Mouse (Mus musculus) forebrain, embryonic 10.5 days (tissue): Measurements from ENCODE around the gene Hpn. TPM values are rescaled to one million over a fixed set of nuclear protein-coding genes. Genes with fewer than 3 reads are reported as not detected.

Experiments
- DNase-seq: peaks from one replicate; pipeline ENCODE4 v3.0.0-alpha.2; 2017; ENCODE audit warnings: low spot score; ENCODE audit errors: extremely low spot score
- H3K27ac ChIP-seq: fragments of 300-500 bp; sonication (generic); 2 replicates; pipeline ENCODE4 v1.5.1; 2016; ENCODE audit warnings: mild to moderate bottlenecking
- H3K27me3 ChIP-seq: fragments of 300-500 bp; sonication (generic); 2 replicates; pipeline ENCODE4 v1.6.1; 2016; ENCODE audit warnings: mild to moderate bottlenecking; ENCODE audit not compliant: poor library complexity, severe bottlenecking
- H3K36me3 ChIP-seq: fragments of 300-500 bp; sonication (generic); replicated peaks from 2 replicates; pipeline ENCODE4 v1.6.1; 2016; ENCODE audit warnings: mild to moderate bottlenecking, moderate library complexity
- H3K4me1 ChIP-seq: fragments of 300-500 bp; sonication (generic); 2 replicates; pipeline ENCODE4 v1.6.1; 2016
- H3K4me3 ChIP-seq: fragments of 300-500 bp; sonication (generic); 2 replicates; pipeline ENCODE4 v1.5.1; 2016; ENCODE audit warnings: mild to moderate bottlenecking, moderate library complexity
- H3K9me3 ChIP-seq: fragments of 300-500 bp; sonication (generic); 2 replicates; pipeline ENCODE4 v1.6.1; 2016; ENCODE audit warnings: mild to moderate bottlenecking, moderate library complexity
- WGBS: fragments of 180-500 bp; shearing (Covaris S2); methylation state at CpG from one replicate; pipeline ENCODE4 v1.1.7; 2016; 5-methylcytosine and 5-hydroxymethylcytosine counted together
- polyA plus RNA-seq: library from polyadenylated mRNA; unstranded; fragments of >200 nt; fragmentation: Nextera tagmentation; extraction: Ambion mirVana; gene quantifications from 2 replicates; pipeline ENCODE4 v1.2.1, GENCODE M21; 2016

Hpn gene
- polyA plus RNA-seq = 1.4 and 1.9 TPM in 2 replicates

GRCm38 (mm10) chr7:31115182-31115581 is at the start of gene Hpn:
Gene Hpn, minus strand, starts transcription at chr7:31115290.
- no peak for DNase-seq
- WGBS = 12% methylated on average over 15 of the region's 15 CpGs
- peak within 1 kb of the TSS; percentile 80 for H3K27ac ChIP-seq
- H3K36me3 ChIP-seq = no peaks in the 10 kb centered on the region
- H3K9me3 ChIP-seq = no peaks in the 10 kb centered on the region
- H3K4me1 ChIP-seq = peaks cover 42% of the 10 kb centered on the region
- H3K27me3 ChIP-seq = peaks cover 32% of the 10 kb centered on the region
- 0 out of 2 replicates have a peak within 1 kb of the TSS, but pooled peaks have one; percentile 19 for H3K4me3 ChIP-seq

- no peaks in the 10 kb centered on the region for H3K4me1 ChIP-seq
- H3K36me3 ChIP-seq = no peaks in the 10 kb centered on the region
- 76% methylated on average over 1 of the region's 1 CpGs for WGBS
- DNase-seq = no peak
- H3K9me3 ChIP-seq = peaks cover 7% of the 10 kb centered on the region; the same call in 1 of the 2 replicates
- no peaks in the 10 kb centered on the region for H3K27me3 ChIP-seq
- no peak overlapping the region for H3K27ac ChIP-seq
- H3K4me3 ChIP-seq = no peak overlapping the region
Observed at GRCm38 (mm10) chr7:31164748-31165147, 49.7 kb upstream of the Hpn start.

GRCm38 (mm10) chr7:31163666-31164577 is 48.8 kb upstream of the Hpn start:
- no peak overlapping the region for H3K27ac ChIP-seq
- no peak for DNase-seq
- no peak overlapping the region for H3K4me3 ChIP-seq
- WGBS = 72% methylated on average over 3 of the region's 3 CpGs
- H3K4me1 ChIP-seq = no peaks in the 10 kb centered on the region
- no peaks in the 10 kb centered on the region for H3K36me3 ChIP-seq
- H3K9me3 ChIP-seq = peaks cover 7% of the 10 kb centered on the region; the same call in 1 of the 2 replicates
- no peaks in the 10 kb centered on the region for H3K27me3 ChIP-seq

- Histone ChIP-seq H3K4me1 (no peaks in the 10 kb centered on the region), H3K4me3 (no peak overlapping the region), H3K27ac (no peak overlapping the region), H3K36me3 (no peaks in the 10 kb centered on the region), H3K27me3 (no peaks in the 10 kb centered on the region), H3K9me3 (peaks cover 7% of the 10 kb centered on the region; the same call in 1 of the 2 replicates)
- 83% methylated on average over 11 of the region's 11 CpGs for WGBS
- no peak for DNase-seq
Observed at GRCm38 (mm10) chr7:31162324-31162723, 47.2 kb upstream of the Hpn start.

- H3K9me3 ChIP-seq = peaks cover 7% of the 10 kb centered on the region; the same call in 1 of the 2 replicates
- WGBS = 64% methylated on average over 3 of the region's 3 CpGs
Observed at GRCm38 (mm10) chr7:31161831-31162230, 46.7 kb upstream of the Hpn start.

GRCm38 (mm10) chr7:31161246-31161645 is 46.2 kb upstream of the Hpn start:
- WGBS = 85% methylated on average over 3 of the region's 3 CpGs

More at GRCm38 (mm10) chr7:31161831-31162230, 46.7 kb upstream of the Hpn start:
- Histone ChIP-seq H3K27ac (no peak overlapping the region), H3K4me1 (no peaks in the 10 kb centered on the region), H3K27me3 (no peaks in the 10 kb centered on the region), H3K36me3 (no peaks in the 10 kb centered on the region), H3K4me3 (no peak overlapping the region)
- DNase-seq = no peak

GRCm38 (mm10) chr7:31160763-31161162 is 45.7 kb upstream of the Hpn start:
- peaks cover 2% of the 10 kb centered on the region; the same call in 1 of the 2 replicates for H3K9me3 ChIP-seq
- H3K36me3 ChIP-seq = no peaks in the 10 kb centered on the region
- peaks cover 8% of the 10 kb centered on the region for H3K4me1 ChIP-seq
- H3K27me3 ChIP-seq = no peaks in the 10 kb centered on the region
- no peak for DNase-seq
- 91% methylated on average over 5 of the region's 5 CpGs for WGBS
- H3K27ac ChIP-seq = no peak overlapping the region
- no peak overlapping the region for H3K4me3 ChIP-seq

More at GRCm38 (mm10) chr7:31161246-31161645, 46.2 kb upstream of the Hpn start:
- no peak for DNase-seq
- H3K27me3 ChIP-seq = no peaks in the 10 kb centered on the region
- peaks cover 7% of the 10 kb centered on the region; the same call in 1 of the 2 replicates for H3K9me3 ChIP-seq
- no peaks in the 10 kb centered on the region for H3K36me3 ChIP-seq
- no peak overlapping the region for H3K27ac ChIP-seq
- no peak overlapping the region for H3K4me3 ChIP-seq
- peaks cover 3% of the 10 kb centered on the region for H3K4me1 ChIP-seq

- no peak overlapping the region for H3K4me3 ChIP-seq
Observed at GRCm38 (mm10) chr7:31156034-31156928, 41.2 kb upstream of the Hpn start.

GRCm38 (mm10) chr7:31155296-31156033 is 40.4 kb upstream of the Hpn start, which contains the start of gene Gramd1a:
Gene Gramd1a, minus strand, starts transcription at chr7:31155896.
- peak within 1 kb of the TSS; percentile 74 for H3K27ac ChIP-seq
- DNase-seq = no peak
- WGBS = 68% methylated on average over 5 of the region's 5 CpGs
- H3K4me3 ChIP-seq = no peak within 1 kb of the TSS
- H3K9me3 ChIP-seq = no peaks in the 10 kb centered on the region
- H3K36me3 ChIP-seq = no peaks in the 10 kb centered on the region
- peaks cover 27% of the 10 kb centered on the region for H3K4me1 ChIP-seq
- H3K27me3 ChIP-seq = no peaks in the 10 kb centered on the region

More at GRCm38 (mm10) chr7:31156034-31156928, 41.2 kb upstream of the Hpn start:
- WGBS = 47% methylated on average over 18 of the region's 19 CpGs
- H3K4me1 ChIP-seq = peaks cover 20% of the 10 kb centered on the region
- no peaks in the 10 kb centered on the region for H3K27me3 ChIP-seq
- no peaks in the 10 kb centered on the region for H3K9me3 ChIP-seq
- no peak for DNase-seq
- H3K36me3 ChIP-seq = no peaks in the 10 kb centered on the region
- H3K27ac ChIP-seq = peak overlapping the region; percentile 74

- no peaks in the 10 kb centered on the region for H3K36me3 ChIP-seq
- H3K4me3 ChIP-seq = no peak overlapping the region
- H3K27ac ChIP-seq = no peak overlapping the region
- no peaks in the 10 kb centered on the region for H3K27me3 ChIP-seq
- peaks cover 41% of the 10 kb centered on the region for H3K4me1 ChIP-seq
- WGBS = 88% methylated on average over 6 of the region's 6 CpGs
- no peaks in the 10 kb centered on the region for H3K9me3 ChIP-seq
- DNase-seq = no peak
Observed at GRCm38 (mm10) chr7:31153536-31154320, 38.6 kb upstream of the Hpn start.
